Mouse (Mus musculus) brown adipose tissue, adult 24 weeks (tissue): ENCODE measurements around the gene Plekhm1. TPM values are rescaled to one million over a fixed set of nuclear protein-coding genes. Genes with fewer than 3 reads are reported as not detected.

Experiments
- H3K27ac ChIP-seq: fragments of 200-500 bp; replicated peaks from 2 replicates; pipeline ENCODE4 v1.5.1; 2012; ENCODE audit warnings: low read depth, mild to moderate bottlenecking, low read length
- H3K4me1 ChIP-seq: fragments of 200-500 bp; 2 replicates; pipeline ENCODE4 v1.6.1; 2012; ENCODE audit warnings: low read length, mixed read lengths; ENCODE audit not compliant: control insufficient read depth, insufficient read depth, insufficient read length
- H3K4me3 ChIP-seq: fragments of 200-500 bp; 2 replicates; pipeline ENCODE4 v1.5.1; 2012; ENCODE audit warnings: low read depth, mild to moderate bottlenecking, low read length, moderate library complexity; ENCODE audit not compliant: insufficient read depth
- polyA plus RNA-seq: library from polyadenylated mRNA; stranded (reverse); fragments of >200 nt; gene quantifications from 2 replicates; pipeline ENCODE4 v1.2.4, GENCODE M21; 2012; ENCODE audit not compliant: missing spikeins, insufficient read depth, insufficient read length

Gene Plekhm1
- polyA plus RNA-seq, 1 experiment: 13.4 TPM

DNA sequence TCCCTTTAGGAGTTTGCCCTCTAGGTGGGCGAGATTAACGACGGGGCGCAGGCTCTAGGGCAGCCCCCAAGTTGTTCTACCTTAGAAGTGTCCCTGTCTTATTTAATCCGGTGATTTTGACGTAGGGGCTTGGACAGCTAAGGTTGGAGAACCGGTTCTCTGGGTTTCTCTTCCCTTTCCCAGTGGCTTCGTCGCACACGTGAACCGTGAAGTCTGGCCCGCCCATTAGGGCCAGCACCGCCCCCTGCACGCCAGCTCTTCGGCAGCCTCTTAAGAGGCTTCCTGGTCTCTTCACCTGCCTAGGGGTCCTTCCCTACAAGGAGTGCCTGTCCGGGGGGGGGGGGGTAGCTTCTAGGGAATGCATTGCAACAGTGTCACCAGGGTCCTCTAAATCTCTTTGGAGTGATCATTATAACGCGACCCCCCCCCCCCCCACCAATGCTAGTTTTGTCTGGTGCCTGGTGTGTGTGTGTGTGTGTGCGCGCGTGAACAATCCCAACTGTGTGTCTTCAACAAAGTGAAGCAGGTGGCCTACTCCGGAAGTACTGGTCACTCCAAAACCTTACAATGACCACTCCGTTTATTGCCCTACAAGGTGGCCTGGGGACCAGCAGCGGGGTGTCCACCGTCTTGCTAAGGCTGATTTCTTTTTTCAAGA, 51.0 kb downstream of the Plekhm1 start:
- Histone ChIP-seq H3K4me3 (peak overlapping the region; percentile 58), H3K27ac (0 out of 2 replicates have a peak overlapping the region, but pooled peaks have one; percentile 90), H3K4me1 (peaks cover 16% of the 10 kb centered on the region)

DNA sequence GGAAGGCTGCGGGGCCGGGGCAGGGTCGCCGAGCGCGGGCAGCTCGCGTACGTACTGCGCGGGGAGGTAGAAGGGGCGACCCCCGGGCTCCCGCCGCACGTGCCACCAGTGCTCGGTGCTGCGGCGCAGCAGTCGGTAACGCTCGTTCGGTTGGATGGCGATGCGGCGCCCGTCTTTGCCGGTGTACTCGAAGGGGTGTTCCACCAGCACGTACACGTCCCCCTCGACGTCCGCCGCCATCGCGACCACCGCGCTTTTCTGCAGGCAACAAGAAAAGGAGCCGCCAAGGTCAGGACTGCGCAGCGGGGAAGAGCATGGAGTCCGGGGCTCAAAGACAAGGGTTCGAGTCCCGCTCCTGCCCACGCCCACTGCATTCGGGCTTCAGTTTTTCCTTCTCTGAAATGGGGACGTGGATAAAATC, 51.8 kb downstream of the Plekhm1 start:
- Histone ChIP-seq H3K4me3 (peak overlapping the region; percentile 58), H3K27ac (no peak overlapping the region), H3K4me1 (peaks cover 16% of the 10 kb centered on the region)

DNA sequence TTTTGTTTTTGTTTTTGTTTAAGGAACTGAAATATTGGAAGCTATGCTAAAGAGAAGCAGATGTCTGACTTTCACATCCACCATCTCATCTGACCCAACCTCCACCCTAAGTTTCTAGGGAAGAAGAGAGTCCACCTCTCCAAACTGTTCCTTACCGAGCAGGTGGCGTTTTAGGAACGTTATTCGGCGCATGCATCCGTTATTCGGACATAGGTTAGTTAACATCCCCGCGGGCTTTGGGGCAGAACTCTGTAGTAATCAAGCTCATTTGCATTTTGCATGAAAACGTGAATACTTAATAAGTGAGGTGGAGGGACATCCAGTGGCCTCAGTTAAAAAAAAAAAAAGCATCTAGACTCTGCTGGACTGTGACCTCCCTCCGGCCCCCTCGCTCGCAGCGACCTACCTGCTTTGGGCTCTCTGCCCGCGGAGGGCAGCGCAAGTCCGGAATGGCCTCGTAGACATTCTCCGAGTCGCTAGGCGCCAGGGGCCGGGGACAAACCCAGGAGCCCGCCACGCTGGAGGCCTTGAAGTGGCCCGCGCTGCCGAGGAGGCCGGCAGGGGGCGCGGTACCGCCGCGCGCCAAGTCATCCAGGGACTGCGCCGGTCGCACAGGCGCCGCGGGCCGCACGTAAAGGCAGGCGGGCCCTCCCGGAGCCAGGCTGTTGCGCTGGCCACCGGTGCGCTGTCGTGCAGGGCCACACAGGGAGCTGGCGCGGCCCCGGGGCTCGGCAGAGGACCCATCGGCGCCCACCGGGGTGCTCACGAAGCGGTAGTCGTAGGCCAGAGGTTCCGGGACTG, 52.4 kb downstream of the Plekhm1 start:
- Histone ChIP-seq H3K4me3 (peak overlapping the region; percentile 58), H3K4me1 (peaks cover 13% of the 10 kb centered on the region), H3K27ac (no peak overlapping the region)

DNA sequence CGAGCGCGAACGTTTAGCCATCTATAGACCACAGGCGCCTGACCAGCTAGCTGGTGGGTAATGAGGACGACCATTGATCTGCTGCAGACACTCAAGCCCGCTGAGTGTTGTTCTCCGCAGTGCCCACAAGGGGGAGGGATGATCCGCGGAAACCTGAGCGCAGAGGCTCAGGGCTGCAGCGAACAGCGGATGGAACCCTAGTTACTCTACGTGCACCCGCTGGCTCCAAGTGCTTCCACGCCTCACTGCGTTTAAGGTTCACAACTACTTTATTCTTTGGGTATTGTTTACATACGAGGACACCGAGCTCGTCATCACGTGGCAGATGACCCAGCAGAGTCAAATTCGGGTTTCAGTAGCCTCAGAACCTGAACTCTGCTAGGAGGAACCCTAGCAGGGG, 53.4 kb downstream of the Plekhm1 start:
- Histone ChIP-seq H3K27ac (peak overlapping the region; percentile 20), H3K4me1 (peaks cover 9% of the 10 kb centered on the region), H3K4me3 (peak overlapping the region; percentile 39)

DNA sequence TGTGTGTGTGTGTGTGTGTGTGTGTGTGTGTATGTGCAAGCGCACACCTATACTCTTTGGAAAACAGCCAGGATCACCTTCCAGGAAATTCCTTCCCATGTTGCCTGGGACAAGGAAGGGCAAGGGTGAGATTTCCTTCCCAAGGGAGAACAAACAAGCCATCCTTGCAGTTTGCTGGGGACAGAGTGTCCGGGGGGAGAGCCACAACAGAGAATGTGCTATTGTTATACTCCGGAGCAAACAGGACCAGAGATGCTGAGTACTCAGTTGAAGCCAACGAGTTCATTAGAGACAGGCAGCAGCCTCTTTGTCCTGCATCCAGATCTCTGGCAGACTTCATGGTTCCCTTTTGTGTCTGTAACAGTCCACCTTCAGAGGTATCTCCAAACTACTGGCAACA, 54.2 kb downstream of the Plekhm1 start:
- peaks cover 9% of the 10 kb centered on the region for H3K4me1 ChIP-seq
- H3K27ac ChIP-seq: peak overlapping the region; percentile 20; the same call in 1 of the 2 replicates
- H3K4me3 ChIP-seq: no peak overlapping the region

DNA sequence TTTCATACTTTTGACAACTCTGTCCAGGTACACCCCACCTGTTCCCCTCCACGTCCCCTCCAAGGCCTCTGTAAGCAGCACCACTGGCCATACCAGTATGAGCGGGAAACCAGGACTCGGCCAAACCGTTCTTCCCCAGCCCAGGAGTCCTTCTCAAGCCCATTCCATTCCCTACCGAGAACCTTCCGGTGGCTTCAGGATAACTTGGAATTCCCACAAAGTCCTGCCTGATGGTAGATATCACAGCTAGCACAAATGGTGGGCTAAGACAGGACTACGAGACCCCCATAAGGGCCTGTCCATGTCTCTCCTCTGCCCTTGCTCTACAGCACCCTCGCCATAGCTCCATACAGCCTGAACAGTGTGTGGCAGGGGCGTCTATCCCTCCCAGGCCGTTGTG, 54.8 kb downstream of the Plekhm1 start:
- Histone ChIP-seq H3K27ac (peak overlapping the region; percentile 22), H3K4me3 (no peak overlapping the region)

DNA sequence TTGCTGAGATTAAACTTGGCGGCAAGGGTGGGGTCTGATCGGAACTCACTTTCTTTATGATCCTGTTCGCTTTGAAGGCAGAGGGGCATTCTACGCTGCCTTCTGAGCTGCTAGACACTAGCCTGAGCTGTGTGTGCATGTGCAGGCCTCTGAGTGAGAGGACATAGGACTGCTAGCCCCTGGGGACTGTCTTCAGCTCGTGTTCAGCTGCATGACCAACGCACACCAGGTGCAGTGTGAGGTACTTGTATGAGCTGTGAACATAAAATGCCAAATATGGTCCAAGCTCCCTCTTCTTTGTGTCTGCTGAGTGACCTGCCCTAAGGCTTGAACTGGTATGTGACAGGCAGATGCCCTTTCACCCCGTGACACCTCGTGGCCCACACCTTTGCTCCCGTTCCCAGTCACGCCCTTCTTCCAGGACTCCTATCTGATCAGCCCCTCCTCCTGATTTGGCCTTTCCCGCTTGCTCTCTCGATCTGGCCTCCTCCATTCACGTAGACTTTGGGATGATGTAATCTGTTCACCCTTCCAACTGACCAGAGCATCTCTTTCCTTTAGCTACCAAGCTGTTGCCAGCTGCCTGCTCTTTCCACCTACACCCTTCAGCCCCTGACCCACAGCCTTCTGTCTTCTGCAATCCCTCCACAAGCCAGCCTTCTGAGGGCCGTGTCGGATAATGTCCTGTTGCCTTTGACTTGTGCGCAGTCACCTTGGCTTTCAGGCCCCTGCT, 55.4 kb downstream of the Plekhm1 start:
- peak overlapping the region; percentile 22 for H3K27ac ChIP-seq
- H3K4me3 ChIP-seq: no peak overlapping the region
- peaks cover 9% of the 10 kb centered on the region for H3K4me1 ChIP-seq

More for the DNA sequence above, 54.8 kb downstream of the Plekhm1 start:
- peaks cover 9% of the 10 kb centered on the region for H3K4me1 ChIP-seq

DNA sequence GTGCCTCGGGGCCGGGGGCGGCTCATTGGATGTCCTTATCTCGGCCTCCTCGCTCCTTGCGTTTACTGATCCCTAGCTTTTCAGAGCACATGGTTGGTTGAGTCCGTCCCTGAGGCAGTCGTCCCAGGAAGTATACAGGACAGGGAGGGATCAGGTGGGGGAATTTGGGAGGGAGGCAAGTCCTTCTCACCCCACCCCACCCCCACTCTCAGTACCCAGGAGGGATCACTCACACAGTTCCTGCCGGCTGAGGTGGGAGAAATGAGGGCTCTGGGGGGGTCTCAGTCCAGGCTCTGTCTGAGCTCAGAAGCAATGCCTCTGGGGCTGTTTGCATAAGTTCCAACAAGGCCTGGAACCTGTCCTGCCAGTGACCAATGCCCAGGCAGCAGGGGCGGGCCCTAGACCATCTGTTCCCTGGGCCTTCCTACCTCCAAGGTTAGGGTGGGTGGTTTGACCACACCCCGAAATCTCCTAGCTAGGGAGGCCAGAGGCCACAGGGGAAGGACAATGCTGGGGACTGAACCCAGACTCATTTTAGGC, 56.4 kb downstream of the Plekhm1 start:
- Histone ChIP-seq H3K4me1 (peaks cover 8% of the 10 kb centered on the region), H3K4me3 (no peak overlapping the region), H3K27ac (no peak overlapping the region)

DNA sequence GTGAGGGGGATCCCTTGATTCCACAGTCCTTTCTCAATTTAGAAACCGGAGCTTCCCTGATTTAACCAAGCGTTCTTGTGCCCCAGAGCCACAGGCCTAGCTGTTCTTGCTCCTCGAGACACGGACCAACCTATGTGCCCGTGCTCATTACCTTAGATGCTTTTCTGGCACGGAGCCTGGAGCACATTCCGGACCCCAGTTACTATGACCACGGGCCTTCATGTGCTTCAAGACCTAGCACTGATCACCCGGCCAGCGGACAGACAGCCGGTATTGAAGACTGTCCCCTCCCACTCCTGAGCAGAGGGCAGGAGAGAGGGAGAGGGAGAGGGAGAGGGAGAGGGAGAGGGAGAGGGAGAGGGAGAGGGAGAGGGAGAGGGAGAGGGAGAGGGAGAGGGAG, 57.2 kb downstream of the Plekhm1 start:
- no peak overlapping the region for H3K4me3 ChIP-seq
- H3K27ac ChIP-seq: no peak overlapping the region
- H3K4me1 ChIP-seq: peaks cover 3% of the 10 kb centered on the region; the same call in 1 of the 2 replicates

DNA sequence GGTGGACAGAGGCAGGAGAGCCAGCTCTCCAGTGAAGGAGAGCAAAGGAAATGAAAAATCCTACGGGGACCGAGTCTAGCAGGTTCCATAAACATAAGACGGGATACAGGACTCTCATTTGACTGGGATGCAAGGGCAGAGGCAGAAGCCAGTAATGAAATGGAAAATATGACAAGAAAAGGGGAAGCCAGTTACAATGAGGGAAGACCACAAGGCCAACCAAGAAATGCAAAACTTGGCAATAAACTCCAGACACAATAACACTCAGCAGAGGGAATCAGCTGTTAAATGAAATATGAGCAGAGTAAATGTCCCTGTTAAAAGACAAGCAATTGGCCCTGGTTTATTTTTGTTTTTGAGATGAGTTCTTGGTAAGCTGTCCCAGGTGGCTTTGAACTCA, 58.5 kb downstream of the Plekhm1 start:
- Histone ChIP-seq H3K4me1 (peaks cover 4% of the 10 kb centered on the region; the same call in 1 of the 2 replicates), H3K4me3 (no peak overlapping the region), H3K27ac (no peak overlapping the region)

DNA sequence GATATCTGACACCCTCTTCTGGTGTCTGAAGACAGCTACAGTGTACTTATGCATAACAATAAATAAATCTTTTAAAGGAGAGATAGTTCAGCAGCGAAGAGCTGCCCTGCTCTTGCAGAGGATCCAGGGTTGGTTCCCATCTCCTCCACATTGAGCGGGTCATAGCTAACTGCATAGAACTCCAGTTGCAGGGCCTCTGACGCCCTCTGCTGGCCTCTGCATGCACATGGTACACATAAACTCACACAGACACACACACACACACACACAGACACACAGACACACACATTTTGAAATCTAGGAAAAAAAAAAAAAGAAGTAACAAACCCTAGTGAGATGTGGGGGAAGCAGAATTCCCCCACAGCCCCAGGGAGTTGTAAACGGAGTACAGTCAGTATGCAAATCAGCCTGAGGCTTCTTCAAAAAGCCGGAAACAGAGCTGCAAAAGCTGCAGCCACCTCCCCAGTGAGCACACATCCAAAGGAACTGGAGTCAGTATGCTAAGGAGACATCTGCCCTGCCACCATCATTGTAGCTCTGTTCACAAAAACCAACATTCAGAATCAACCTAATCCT, 60.2 kb downstream of the Plekhm1 start:
- H3K4me1 ChIP-seq: peaks cover 7% of the 10 kb centered on the region
- no peak overlapping the region for H3K27ac ChIP-seq
- no peak overlapping the region for H3K4me3 ChIP-seq

DNA sequence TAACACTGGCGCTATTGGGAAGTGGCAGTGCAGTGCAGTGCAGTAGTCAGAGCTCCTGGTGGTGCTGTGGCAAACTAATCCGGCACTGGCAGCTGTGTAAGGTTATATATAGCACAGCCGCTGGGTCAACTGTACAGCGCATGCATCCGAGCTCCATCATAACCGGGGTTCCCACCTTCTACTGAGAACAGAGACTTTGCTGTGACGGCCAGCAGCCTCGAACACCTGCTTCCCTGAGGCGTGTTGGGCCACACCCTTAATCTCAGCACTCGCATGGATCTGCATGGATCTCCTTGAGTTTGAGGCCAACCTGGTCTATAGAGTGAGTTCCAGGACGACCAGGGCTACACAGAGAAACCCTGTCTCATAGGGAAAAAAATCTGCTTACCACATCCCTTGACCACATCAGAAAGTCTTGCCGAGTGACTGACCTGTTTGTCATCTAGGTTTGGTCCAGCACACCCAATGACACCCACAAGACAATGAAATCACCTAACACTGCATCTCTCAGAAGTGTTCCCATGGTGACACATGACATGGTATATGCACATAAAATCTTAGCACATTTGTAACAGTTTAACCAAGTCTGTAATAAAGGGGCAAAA, 61.7 kb downstream of the Plekhm1 start:
- Histone ChIP-seq H3K27ac (no peak overlapping the region), H3K4me1 (peaks cover 18% of the 10 kb centered on the region), H3K4me3 (no peak overlapping the region)

DNA sequence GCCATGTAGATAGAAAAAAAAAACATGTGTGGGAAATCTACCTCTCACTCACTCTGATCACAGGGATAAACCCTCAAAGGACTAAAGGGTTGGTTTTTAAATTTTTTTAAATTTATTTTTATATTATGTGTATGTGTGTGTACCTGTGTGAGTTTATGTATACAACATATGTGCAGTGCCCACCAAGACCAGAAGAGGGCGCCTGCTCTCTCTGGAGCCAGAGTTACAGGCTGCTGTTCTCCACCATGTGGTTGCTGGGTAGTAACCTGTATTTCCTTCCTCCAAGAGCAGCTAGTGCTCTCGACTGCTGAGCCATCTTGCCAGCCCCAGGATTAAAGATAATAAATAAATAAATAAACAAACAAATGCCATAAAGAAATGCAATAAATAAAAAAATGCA, 62.8 kb downstream of the Plekhm1 start:
- Histone ChIP-seq H3K27ac (no peak overlapping the region), H3K4me3 (no peak overlapping the region), H3K4me1 (peaks cover 21% of the 10 kb centered on the region)

DNA sequence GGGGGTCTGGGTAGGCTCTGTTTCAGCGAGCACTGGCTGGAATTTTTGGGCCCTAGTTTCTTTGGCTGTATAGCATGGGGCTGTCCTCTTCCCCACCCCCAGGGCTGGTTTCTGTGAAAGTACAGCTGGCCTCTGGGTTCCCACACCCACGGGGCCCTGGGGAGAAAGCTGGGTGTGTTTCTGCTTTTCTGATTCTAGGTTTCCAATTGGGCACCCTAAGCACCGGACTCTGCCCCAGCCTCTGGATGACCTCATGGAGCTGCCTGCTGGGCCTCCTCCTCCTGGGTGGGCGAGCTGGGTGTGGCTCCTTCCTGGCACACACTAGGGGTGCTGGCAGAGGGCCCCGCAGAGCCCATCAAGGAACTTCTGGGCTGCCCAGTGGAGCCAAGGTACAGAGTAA, 65.8 kb downstream of the Plekhm1 start:
- Histone ChIP-seq H3K27ac (peak overlapping the region; percentile 0; the same call in 1 of the 2 replicates), H3K4me1 (peaks cover 27% of the 10 kb centered on the region), H3K4me3 (no peak overlapping the region)
